Mouse (Mus musculus): ENCODE data around the gene Necap1. TPM values are rescaled to one million over a fixed set of nuclear protein-coding genes. Genes with fewer than 3 reads are reported as not detected.

Necap1 gene
- total RNA-seq (2018; cell fraction: chromatin; rRNA removed): 100 to 1,000 TPM in 18 of 26 experiments, 10 to 100 TPM in 8; 42.4 to 263 (median 153) TPM
- total RNA-seq (2018; cell fraction: cytosol; rRNA removed): 10 to 100 TPM; 15.9 to 61.6 (median 51.9) TPM
- total RNA-seq (2018; cell fraction: nucleus; rRNA removed): 100 to 1,000 TPM in 12 of 26 experiments, 10 to 100 TPM in 14; 39.8 to 139 (median 93.1) TPM
- polyA plus RNA-seq (2018): 43.5 to 54.5 TPM (median 45.5 TPM) in 3 replicates

DNA sequence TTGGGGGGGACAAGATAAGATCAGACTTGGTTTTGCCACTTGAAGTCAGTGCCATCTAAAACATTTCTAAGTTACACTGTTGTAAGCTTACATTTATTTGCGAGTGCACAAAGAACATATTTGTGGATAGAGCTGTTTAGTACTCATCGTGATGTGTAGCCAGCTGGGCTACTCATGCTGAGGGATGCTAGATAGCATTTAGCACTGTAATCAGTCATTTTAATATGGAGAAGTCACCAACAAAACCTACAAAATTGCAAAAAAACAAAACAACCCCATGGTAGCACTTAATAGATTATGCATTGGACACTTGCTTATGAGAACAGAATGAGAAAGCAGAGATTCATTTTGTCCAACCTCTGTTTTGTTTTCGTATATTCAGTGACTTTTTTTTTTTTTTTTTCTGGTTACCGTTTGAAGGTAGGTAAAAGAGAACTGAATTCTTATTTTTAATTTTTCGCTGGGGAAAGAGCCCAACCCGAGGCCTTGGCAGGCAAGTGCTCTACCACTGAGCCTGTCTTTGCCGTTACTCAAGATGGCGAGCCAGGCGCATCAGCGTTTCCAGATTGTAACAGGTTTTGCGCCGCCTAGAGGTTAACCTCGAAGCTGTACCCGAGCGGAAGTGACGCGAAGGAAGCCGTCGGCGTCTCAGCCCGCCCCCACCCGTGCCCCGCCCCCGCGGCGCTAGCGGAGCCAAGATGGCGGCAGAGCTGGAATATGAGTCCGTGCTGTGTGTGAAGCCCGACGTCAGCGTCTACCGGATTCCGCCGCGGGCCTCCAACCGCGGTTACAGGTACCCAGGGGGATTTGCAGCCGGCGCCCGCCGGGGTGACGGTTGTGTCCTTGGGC is at the start of gene Necap1:
Gene Necap1 (plus strand): TSS at position 604 of the 849 bp plus-strand sequence.
- peak within 1 kb of the TSS; percentile 99 for H3K27ac ChIP-seq
- peaks cover 62% of the 10 kb centered on the region for H3K79me2 ChIP-seq (ENCODE audit: inconsistent target)
- WGBS (ENCODE audit: missing documents): 9% methylated on average over 36 of the region's 43 CpGs
- peak within 1 kb of the TSS; percentile 78 for H3K4me3 ChIP-seq (ENCODE audit: inconsistent target)
- peaks cover 17% of the 10 kb centered on the region; the same call in 1 of the 2 replicates for H3K36me3 ChIP-seq (ENCODE audit: inconsistent target)

DNA sequence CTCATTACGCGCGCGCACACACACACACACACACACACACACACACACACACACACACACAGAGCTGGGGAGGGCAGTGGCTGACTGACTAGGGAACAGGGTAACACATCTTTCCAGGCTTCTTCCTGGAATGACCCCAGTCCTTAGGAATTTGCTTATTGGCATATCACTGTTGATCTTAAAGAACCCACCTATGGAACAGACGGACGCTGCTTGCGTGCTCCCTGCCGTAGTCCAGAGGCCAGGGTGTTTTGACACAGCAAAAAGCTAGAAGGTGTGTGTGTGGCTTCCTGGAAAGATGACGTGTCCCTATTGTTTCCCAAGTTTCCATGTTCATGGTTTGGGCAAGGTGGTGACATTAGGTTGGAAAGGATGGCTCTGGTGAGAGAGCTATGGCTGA is 49.1 kb upstream of the Necap1 start:
- Histone ChIP-seq H3K27ac (no peak overlapping the region), H3K4me3 (ENCODE audit: inconsistent target) (no peak overlapping the region), H3K79me2 (ENCODE audit: inconsistent target) (peaks cover 90% of the 10 kb centered on the region), H3K36me3 (ENCODE audit: inconsistent target) (peaks cover 28% of the 10 kb centered on the region; the same call in 1 of the 2 replicates)
- 96% methylated on average over 9 of the region's 9 CpGs for WGBS (ENCODE audit: missing documents)

DNA sequence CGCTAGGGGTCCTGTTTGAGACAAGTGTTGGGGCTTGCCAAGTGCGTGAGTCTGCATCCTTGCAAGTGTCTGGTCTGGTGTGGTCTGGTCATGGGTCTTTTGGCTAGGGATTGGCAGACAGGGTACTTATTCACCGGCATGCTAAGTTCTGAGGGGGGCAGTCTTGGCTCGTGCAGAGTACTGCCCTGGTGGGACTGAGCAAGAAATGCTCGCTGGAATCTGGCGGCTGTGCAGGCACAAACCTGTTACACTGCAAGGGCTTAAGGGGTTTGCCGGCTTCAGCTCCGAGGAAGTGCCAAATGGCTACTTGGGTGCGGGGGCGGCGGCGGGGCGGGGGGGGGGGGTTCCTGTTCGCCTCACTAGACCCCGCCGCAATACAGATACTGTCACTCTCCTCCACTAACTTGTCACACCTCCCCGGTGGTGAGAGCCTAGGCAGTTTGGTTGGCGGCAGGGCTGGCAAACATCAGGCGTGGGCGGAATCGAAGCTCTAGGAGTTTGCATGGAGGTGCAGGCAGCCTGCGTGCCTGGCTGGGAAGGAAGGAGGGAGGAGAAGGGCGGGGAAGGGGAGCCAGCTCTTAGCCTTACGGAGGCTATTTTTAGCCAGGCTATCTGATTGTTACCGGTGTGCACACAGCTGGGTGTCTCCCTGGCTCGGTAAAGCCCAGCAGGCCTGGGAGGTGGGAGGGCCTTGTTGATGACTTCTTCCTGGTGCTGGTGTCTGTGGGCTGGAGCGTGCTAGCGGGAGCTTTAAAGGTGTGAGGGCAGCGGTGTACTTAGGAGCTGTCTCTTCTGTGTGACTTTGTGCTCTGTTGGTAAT is 48.1 kb upstream of the Necap1 start:
- H3K27ac ChIP-seq: no peak overlapping the region
- peaks cover 38% of the 10 kb centered on the region; the same call in 1 of the 2 replicates for H3K36me3 ChIP-seq (ENCODE audit: inconsistent target)
- WGBS (ENCODE audit: missing documents): 25% methylated on average over 22 of the region's 29 CpGs
- H3K79me2 ChIP-seq (ENCODE audit: inconsistent target): peaks cover 83% of the 10 kb centered on the region
- peak overlapping the region; percentile 10; the same call in 1 of the 2 replicates for H3K4me3 ChIP-seq (ENCODE audit: inconsistent target)

DNA sequence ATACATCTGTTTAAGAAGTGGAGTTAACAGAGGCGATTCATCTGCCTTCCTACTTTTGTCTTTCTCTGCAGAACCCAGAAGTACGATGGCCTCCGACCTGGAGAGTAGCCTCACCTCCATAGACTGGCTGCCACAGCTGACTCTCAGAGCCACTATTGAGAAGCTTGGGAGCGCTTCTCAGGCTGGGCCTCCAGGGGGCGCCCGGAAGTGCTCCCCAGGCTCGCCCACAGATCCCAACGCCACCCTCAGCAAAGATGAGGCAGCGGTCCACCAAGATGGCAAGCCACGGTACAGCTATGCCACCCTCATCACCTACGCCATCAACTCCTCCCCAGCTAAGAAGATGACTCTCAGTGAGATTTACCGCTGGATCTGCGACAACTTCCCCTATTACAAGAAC is 46.2 kb upstream of the Necap1 start:
- 77% methylated on average over 12 of the region's 13 CpGs for WGBS (ENCODE audit: missing documents)
- Histone ChIP-seq H3K4me3 (ENCODE audit: inconsistent target) (no peak overlapping the region), H3K27ac (no peak overlapping the region), H3K36me3 (ENCODE audit: inconsistent target) (peaks cover 43% of the 10 kb centered on the region), H3K79me2 (ENCODE audit: inconsistent target) (peaks cover 63% of the 10 kb centered on the region)

DNA sequence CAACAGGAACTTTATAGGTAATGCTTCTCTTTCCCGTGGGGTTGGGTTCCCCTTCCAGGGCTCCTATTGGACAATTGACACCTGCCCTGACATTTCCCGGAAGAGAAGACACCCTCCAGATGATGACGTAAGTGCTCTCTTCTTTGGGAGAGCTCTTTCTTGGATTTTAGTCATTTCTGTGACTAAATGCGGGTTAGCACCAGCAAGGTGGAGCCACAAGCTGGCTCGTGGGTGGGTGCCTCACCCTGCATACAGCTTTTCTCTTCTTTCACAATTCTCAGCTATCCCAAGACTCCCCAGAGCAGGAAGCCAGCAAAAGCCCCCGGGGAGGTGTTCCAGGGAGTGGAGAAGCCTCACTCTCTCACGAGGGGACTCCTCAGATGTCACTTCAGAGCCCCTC is 41.4 kb upstream of the Necap1 start:
- peaks cover 81% of the 10 kb centered on the region for H3K36me3 ChIP-seq (ENCODE audit: inconsistent target)
- 93% methylated on average over 7 of the region's 7 CpGs for WGBS (ENCODE audit: missing documents)
- no peak overlapping the region for H3K27ac ChIP-seq
- H3K4me3 ChIP-seq (ENCODE audit: inconsistent target): no peak overlapping the region
- H3K79me2 ChIP-seq (ENCODE audit: inconsistent target): peaks cover 16% of the 10 kb centered on the region; the same call in 1 of the 2 replicates

DNA sequence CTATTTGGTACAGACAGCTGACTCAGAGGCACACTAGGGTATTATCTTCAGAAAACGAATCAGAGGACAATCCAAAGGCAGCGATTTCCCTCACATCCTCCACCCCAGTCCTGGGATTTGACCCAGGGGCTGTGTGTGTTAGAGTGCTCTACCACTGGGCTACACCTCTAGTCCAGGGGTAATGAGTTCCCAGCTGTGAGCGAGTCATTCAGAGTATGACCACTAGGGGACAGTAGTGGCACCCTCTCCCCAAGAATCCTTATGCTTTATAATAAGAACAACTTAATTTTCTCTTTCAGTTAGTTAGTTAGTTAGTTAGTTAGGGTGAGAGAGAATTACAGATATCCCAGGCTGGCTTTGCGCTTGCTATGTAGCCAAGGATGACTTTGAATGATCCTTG is 39.9 kb upstream of the Necap1 start:
- WGBS (ENCODE audit: missing documents): 79% methylated on average over 4 of the region's 4 CpGs
- Histone ChIP-seq H3K36me3 (ENCODE audit: inconsistent target) (peaks cover 83% of the 10 kb centered on the region), H3K27ac (no peak overlapping the region), H3K4me3 (ENCODE audit: inconsistent target) (no peak overlapping the region), H3K79me2 (ENCODE audit: inconsistent target) (peaks cover 11% of the 10 kb centered on the region; the same call in 1 of the 2 replicates)

DNA sequence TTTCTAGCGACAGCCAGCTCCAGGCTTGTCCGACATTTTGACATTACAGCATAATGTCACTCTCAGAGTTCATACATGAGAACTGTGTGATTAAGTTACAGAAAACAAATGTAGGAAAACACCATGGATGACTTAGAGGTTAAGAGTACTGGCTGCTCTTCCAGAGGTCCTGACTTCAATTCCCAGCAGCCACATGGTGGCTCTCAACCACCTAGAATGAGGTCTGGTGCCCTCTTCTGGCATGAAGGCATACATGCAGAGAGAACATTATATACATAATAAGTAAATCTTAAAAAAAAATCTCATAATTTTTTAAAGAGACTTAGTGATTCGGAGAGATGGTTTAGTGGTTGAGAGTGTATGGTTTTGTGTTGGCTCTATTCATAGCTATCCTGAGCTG is 37.3 kb upstream of the Necap1 start:
- H3K79me2 ChIP-seq (ENCODE audit: inconsistent target): no peaks in the 10 kb centered on the region
- H3K4me3 ChIP-seq (ENCODE audit: inconsistent target): no peak overlapping the region
- 92% methylated on average over 3 of the region's 3 CpGs for WGBS (ENCODE audit: missing documents)
- H3K36me3 ChIP-seq (ENCODE audit: inconsistent target): peaks cover 87% of the 10 kb centered on the region
- H3K27ac ChIP-seq: no peak overlapping the region

DNA sequence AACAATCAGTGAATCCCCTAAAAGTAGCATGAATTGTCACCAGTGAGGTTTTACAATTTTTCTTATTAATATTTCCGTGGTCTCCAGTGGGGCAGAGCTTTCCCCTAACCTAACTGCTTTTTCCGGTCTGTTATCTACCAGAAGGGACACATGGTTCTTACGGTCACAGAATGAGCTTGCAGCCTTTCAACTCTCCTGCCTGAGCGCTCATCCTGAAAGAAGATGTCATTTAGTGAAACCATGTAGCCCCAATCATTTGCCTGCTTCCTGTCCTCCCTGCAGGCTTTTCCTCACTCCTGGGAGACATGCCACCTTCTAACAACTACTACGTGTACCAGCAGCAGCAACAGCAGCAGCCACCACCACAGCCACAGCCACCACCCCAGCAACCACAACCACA is 36.7 kb upstream of the Necap1 start:
- Histone ChIP-seq H3K79me2 (ENCODE audit: inconsistent target) (no peaks in the 10 kb centered on the region), H3K36me3 (ENCODE audit: inconsistent target) (peaks cover 84% of the 10 kb centered on the region), H3K27ac (no peak overlapping the region), H3K4me3 (ENCODE audit: inconsistent target) (no peak overlapping the region)
- 86% methylated on average over 5 of the region's 5 CpGs for WGBS (ENCODE audit: missing documents)

DNA sequence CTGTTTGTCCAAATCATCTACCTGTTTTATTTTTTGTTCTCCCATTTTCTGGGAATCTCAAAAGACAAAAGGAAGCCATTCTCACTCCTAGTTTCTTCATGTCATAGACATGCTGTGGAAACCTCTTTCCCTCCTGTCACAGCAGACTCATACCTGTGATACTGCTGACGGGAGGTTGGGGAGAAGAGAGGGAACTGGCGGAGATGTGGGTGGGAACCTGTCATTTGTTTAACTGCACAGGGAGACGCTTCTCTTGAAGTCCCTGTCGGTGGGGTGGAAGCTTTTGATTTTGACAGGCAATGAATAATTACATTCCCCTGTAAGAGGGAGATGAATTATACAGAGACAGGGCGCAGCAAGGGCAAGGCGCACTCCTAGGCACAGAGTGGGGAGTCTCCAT is 30.5 kb upstream of the Necap1 start:
- Histone ChIP-seq H3K79me2 (ENCODE audit: inconsistent target) (peaks cover 5% of the 10 kb centered on the region; the same call in 1 of the 2 replicates), H3K27ac (no peak overlapping the region), H3K4me3 (ENCODE audit: inconsistent target) (no peak overlapping the region), H3K36me3 (ENCODE audit: inconsistent target) (peaks cover 49% of the 10 kb centered on the region)
- 100% methylated on average over 4 of the region's 6 CpGs for WGBS (ENCODE audit: missing documents)

DNA sequence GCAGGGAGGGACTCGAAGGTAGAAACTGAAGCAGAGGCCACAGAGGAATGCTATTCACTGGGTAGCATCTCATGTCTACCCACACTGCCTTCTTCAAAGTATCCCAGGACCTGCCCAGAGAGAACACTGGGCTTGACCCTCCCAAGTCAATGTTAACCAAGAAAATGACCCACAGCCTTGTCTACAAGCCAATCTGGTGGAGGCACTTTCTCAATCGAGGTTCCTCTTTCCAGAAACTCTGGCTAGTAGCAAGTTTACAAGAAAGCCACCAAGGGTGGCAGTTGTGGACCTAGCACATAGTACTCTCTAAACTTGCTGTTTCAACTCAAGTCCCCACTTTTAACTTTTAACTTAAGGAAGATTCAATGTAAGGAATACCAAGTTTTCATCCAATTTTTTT is 21.6 kb upstream of the Necap1 start:
- WGBS (ENCODE audit: missing documents): 38% methylated on average over 2 of the region's 2 CpGs
- peaks cover 87% of the 10 kb centered on the region for H3K79me2 ChIP-seq (ENCODE audit: inconsistent target)
- peak overlapping the region; percentile 76 for H3K4me3 ChIP-seq (ENCODE audit: inconsistent target)
- H3K27ac ChIP-seq: peak overlapping the region; percentile 99
- H3K36me3 ChIP-seq (ENCODE audit: inconsistent target): peaks cover 39% of the 10 kb centered on the region

DNA sequence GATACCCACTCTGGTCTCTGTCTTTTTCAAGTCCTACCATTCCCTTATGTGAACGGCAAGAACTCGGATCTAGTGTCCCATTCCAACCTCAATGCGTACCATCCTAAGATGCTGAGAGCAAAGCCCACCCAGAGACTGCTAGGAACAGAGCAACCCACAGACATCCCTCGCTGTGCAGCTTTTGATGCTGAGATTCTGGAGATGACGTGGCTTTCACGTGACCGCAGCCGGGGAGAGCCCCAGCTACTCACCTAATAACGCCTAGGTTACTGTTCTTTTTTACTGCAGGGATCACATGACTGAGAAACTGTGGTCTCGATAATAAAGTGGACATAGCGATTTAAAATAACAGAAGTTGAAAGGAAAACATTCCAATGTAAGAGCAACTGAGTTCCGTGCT is 19.7 kb upstream of the Necap1 start:
- 65% methylated on average over 11 of the region's 12 CpGs for WGBS (ENCODE audit: missing documents)
- Histone ChIP-seq H3K36me3 (ENCODE audit: inconsistent target) (peaks cover 24% of the 10 kb centered on the region), H3K27ac (peak overlapping the region; percentile 99), H3K4me3 (ENCODE audit: inconsistent target) (peak overlapping the region; percentile 76), H3K79me2 (ENCODE audit: inconsistent target) (peaks cover 79% of the 10 kb centered on the region)

DNA sequence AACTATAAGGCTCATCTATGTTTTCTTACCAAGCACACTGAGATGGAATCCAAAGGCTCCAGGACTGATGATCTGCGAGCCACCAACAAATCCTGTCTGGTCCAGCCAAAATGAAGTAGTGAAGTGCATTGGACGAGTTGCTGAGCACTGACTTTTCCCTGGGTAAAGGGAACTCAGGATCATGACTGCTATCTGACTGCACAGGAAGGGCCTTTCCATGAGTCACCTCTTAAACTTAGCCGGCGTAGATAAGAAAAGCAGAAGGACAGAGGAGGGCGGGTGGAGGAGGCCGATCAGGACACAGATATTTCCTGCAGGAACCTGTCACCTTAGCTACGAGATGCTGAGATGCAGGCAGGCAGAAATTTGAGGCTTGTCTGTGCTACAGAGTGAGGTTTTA is 18.3 kb upstream of the Necap1 start, which contains the start of gene C3ar1:
Gene C3ar1 (minus strand): TSS at position 207 of the 400 bp plus-strand sequence.
- H3K27ac ChIP-seq: peak within 1 kb of the TSS; percentile 99
- WGBS (ENCODE audit: missing documents): 2% methylated on average over 7 of the region's 7 CpGs

DNA sequence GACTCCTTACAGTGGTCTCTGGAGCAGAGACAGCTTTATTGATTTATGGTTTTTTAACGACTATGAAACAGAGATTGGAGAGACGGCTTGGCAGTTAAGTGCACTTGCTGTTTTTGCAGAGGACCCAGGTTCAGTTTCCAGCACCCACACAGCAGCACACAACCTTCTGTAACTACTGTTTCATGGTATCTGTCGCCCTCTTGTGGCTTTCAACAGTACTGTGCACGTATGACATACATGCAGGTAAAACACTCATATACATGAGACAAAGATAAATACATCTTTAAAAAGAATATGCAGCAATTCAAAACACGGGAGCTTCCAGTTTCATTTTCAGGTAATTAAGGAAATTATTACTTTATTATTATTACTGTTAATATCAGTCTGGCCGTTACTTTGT is 11.8 kb upstream of the Necap1 start:
- peaks cover 8% of the 10 kb centered on the region; the same call in 1 of the 2 replicates for H3K79me2 ChIP-seq (ENCODE audit: inconsistent target)
- H3K4me3 ChIP-seq (ENCODE audit: inconsistent target): no peak overlapping the region
- H3K27ac ChIP-seq: peak overlapping the region; percentile 95
- WGBS (ENCODE audit: missing documents): 62% methylated on average over 6 of the region's 6 CpGs
- no peaks in the 10 kb centered on the region for H3K36me3 ChIP-seq (ENCODE audit: inconsistent target)

More for the DNA sequence above, 18.3 kb upstream of the Necap1 start, which contains the start of gene C3ar1:
- peak within 1 kb of the TSS; percentile 76 for H3K4me3 ChIP-seq (ENCODE audit: inconsistent target)
- H3K79me2 ChIP-seq (ENCODE audit: inconsistent target): peaks cover 65% of the 10 kb centered on the region
- peaks cover 10% of the 10 kb centered on the region for H3K36me3 ChIP-seq (ENCODE audit: inconsistent target)

DNA sequence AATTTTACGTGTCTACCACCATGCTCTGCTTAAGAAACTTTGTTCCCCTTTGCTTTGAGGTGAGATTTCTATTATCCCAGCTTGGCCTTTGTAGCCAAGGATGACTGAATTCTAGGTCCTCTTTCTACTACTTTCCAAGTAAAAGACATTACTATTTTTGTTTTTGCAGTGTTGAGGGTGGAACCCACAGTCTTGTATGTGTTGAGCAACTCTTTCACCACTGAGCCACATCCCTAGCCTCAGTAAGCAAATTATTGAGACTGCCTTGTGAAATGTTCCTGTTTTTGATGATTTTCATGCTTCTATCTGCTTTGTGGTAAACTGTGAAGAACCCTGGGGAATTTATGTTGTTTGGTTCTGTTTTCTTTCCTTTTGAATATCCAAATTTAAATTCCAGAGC is 11.4 kb upstream of the Necap1 start:
- H3K27ac ChIP-seq: peak overlapping the region; percentile 95
- 0% methylated on average over 1 of the region's 1 CpGs for WGBS (ENCODE audit: missing documents)
- peaks cover 3% of the 10 kb centered on the region; the same call in 1 of the 2 replicates for H3K79me2 ChIP-seq (ENCODE audit: inconsistent target)
- H3K4me3 ChIP-seq (ENCODE audit: inconsistent target): no peak overlapping the region
- no peaks in the 10 kb centered on the region for H3K36me3 ChIP-seq (ENCODE audit: inconsistent target)

Data from macrophage (primary cell).